Mouse (Mus musculus) forebrain, postnatal 0 days (tissue): Measurements from ENCODE around the gene Hnrnpab. TPM values are rescaled to one million over a fixed set of nuclear protein-coding genes. Genes with fewer than 3 reads are reported as not detected.

ENCODE experiments used
- ATAC-seq: fragments of 200-750 bp; cut with Nextera tagmentation; 2 replicates; pipeline ENCODE4 v1.8.0; 2017; ENCODE audit warnings: mild to moderate bottlenecking, moderate library complexity
- DNase-seq: peaks from one replicate; pipeline ENCODE4 v3.0.0-alpha.2; 2015
- H3K27ac ChIP-seq: fragments of 300-500 bp; sonication (generic); 2 replicates; pipeline ENCODE4 v1.5.1; 2014; ENCODE audit warnings: low read depth, mild to moderate bottlenecking, antibody characterized with exemption, low read length, moderate library complexity, mixed read lengths
- H3K27me3 ChIP-seq: fragments of 300-500 bp; sonication (generic); 2 replicates; pipeline ENCODE4 v1.6.1; 2014; ENCODE audit warnings: mild to moderate bottlenecking, low read length, mixed read lengths; ENCODE audit not compliant: insufficient read depth
- H3K36me3 ChIP-seq: fragments of 300-500 bp; sonication (generic); 2 replicates; pipeline ENCODE4 v1.6.1; 2014; ENCODE audit warnings: mild to moderate bottlenecking, moderate library complexity; ENCODE audit not compliant: insufficient read depth
- H3K4me1 ChIP-seq: fragments of 300-500 bp; sonication (generic); 2 replicates; pipeline ENCODE4 v1.6.1; 2014; ENCODE audit warnings: antibody characterized with exemption; ENCODE audit not compliant: insufficient read depth
- H3K4me2 ChIP-seq: fragments of 300-500 bp; sonication (generic); 2 replicates; pipeline ENCODE4 v1.6.1; 2014; ENCODE audit warnings: low read depth, mild to moderate bottlenecking, moderate library complexity
- H3K4me3 ChIP-seq: fragments of 300-500 bp; sonication (generic); 2 replicates; pipeline ENCODE4 v1.5.1; 2014; ENCODE audit warnings: low read depth, low read length, mixed read lengths
- H3K9ac ChIP-seq: fragments of 300-500 bp; sonication (generic); 2 replicates; pipeline ENCODE4 v1.6.1; 2014; ENCODE audit warnings: mild to moderate bottlenecking
- H3K9me3 ChIP-seq: fragments of 300-500 bp; sonication (generic); 2 replicates; pipeline ENCODE4 v1.6.1; 2016; ENCODE audit warnings: low read length
- CTCF ChIP-seq: sonication (generic); IDR thresholded peaks from 2 replicates; pipeline ENCODE4 v1.5.1; 2016; ENCODE audit warnings: antibody characterized with exemption, control low read depth, low read depth
- whole genome bisulfite sequencing: fragments of 180-500 bp; shearing (Covaris S2); extraction: QIAGEN DNeasy Blood & Tissue Kit; methylation state at CpG from one replicate; pipeline ENCODE4 v1.1.7; 2014; 5-methylcytosine and 5-hydroxymethylcytosine counted together
- polyA plus RNA-seq: library from polyadenylated mRNA; unstranded; fragments of >200 nt; fragmentation: Nextera tagmentation; extraction: Ambion mirVana; gene quantifications from 2 replicates; pipeline ENCODE4 v1.2.1, GENCODE M21; 2015
- total RNA-seq: library from RNA; depleted of rRNA; stranded (reverse); fragments of >200 nt; gene quantifications from 2 replicates; pipeline ENCODE4 v1.2.3, GENCODE M21; 2014

Hnrnpab gene
- total and polyA plus RNA-seq, 2 experiments from 2014 or later = 350 to 364 TPM

- Histone ChIP-seq H3K4me1 (0 out of 2 replicates have a peak, but pooled peaks cover 10% of the 10 kb centered on the region), H3K27ac (peak overlapping the region; percentile 96), H3K9me3 (no peaks in the 10 kb centered on the region), H3K36me3 (peaks cover 26% of the 10 kb centered on the region), H3K27me3 (no peaks in the 10 kb centered on the region), H3K4me2 (peak overlapping the region; percentile 71), H3K4me3 (peak overlapping the region; percentile 96), H3K9ac (peak overlapping the region; percentile 99)
- no peak for TF ChIP-seq CTCF
- ATAC-seq (peak; percentile 37), DNase-seq (no peak)
- WGBS = 8% methylated on average over 15 of the region's 15 CpGs
These were observed 570 bp upstream of the Hnrnpab start for GRCm38 (mm10) chr11:51607096-51607738.

GRCm38 (mm10) chr11:51605602-51606446, 823 bp downstream of the Hnrnpab start:
- H3K9ac ChIP-seq = peak overlapping the region; percentile 99
- no peaks in the 10 kb centered on the region for H3K27me3 ChIP-seq
- H3K4me1 ChIP-seq = 0 out of 2 replicates have a peak, but pooled peaks cover 10% of the 10 kb centered on the region
- H3K4me3 ChIP-seq = peak overlapping the region; percentile 96
- ATAC-seq = peak; percentile 49
- peak overlapping the region; percentile 96 for H3K27ac ChIP-seq
- H3K36me3 ChIP-seq = peaks cover 40% of the 10 kb centered on the region
- TF ChIP-seq CTCF = no peak
- peak; percentile 85 for DNase-seq
- no peaks in the 10 kb centered on the region for H3K9me3 ChIP-seq
- peak overlapping the region; percentile 77 for H3K4me2 ChIP-seq
- 1% methylated on average over 75 of the region's 81 CpGs for WGBS

DNA sequence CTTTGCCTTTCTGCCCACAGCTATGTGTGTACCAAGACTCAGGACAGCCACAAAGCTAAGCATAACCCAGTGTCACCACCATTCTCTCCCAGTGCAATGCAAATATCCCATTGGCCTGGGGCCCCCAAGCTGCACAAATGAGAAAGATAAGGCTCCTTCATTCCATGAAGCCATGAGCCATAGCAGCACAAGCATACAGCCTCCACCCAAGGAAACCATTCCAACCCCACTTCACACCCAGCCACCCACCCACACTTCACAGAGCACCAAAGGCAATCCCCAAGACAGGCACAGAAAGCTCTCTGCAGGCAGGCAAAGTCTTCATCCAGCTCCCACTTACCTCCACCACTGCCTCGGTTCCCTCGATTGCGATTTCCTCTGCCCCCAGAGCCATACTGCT, 4.4 kb downstream of the Hnrnpab start:
- no peaks in the 10 kb centered on the region for H3K27me3 ChIP-seq
- no peaks in the 10 kb centered on the region for H3K9me3 ChIP-seq
- H3K4me1 ChIP-seq = 0 out of 2 replicates have a peak, but pooled peaks cover 10% of the 10 kb centered on the region
- WGBS = 97% methylated on average over 3 of the region's 3 CpGs
- ATAC-seq = no peak
- no peak for TF ChIP-seq CTCF
- H3K4me2 ChIP-seq = no peak overlapping the region
- peaks cover 75% of the 10 kb centered on the region for H3K36me3 ChIP-seq
- no peak overlapping the region for H3K4me3 ChIP-seq
- H3K27ac ChIP-seq = no peak overlapping the region
- no peak for DNase-seq
- H3K9ac ChIP-seq = no peak overlapping the region

DNA sequence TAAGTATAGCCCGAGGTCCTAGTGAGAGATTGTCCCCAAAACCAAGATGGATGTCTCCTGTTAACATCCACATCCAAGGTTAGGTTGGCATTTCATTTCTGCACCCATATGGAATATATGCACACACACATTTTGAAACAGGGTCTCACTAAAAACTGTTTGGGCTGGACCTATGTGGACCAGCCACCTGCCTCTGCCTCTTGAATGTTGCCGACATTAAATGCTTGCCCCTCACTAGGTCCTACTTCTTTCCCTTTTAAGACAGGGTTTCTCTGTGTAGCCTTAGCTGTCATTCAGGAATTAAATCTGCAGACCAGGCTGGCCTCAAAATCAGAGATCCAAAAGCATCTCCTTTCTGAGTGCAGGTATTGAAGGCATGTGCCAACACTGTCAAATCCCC, 9.1 kb downstream of the Hnrnpab start:
- 84% methylated on average over 2 of the region's 2 CpGs for WGBS
- Histone ChIP-seq H3K9ac (no peak overlapping the region), H3K9me3 (no peaks in the 10 kb centered on the region), H3K4me3 (no peak overlapping the region), H3K4me2 (no peak overlapping the region), H3K27ac (no peak overlapping the region), H3K4me1 (no peaks in the 10 kb centered on the region), H3K27me3 (no peaks in the 10 kb centered on the region), H3K36me3 (peaks cover 96% of the 10 kb centered on the region)
- no peak for TF ChIP-seq CTCF
- DNase-seq (no peak), ATAC-seq (no peak)

DNA sequence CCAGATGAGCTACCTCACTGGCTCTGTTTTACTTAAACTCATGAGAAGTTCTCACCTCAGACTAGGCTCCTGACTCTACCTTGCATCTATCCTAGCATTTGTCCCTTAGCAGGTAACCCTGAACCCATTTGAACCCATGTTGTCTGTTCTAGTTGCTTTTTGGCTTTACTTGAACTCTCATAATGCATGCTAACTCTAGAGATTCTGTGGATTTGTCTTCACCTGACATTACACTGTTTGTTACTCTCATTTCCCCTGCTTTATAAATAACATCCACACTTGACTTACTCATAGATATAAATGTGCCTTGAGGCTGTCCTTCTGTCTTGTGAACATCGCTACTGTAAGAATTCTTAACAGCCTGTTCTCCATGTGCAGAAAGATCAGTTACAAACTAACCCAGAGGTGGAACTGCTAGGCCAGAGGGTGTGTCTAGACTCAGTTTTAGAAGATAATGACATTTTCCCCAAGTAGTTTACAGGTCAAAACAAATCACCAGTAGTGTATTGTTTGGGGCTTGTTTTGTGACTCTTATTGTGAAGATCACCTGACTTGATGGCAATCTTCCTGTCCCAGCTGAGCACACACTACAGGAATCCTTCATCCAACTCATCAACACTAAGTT, 11.1 kb downstream of the Hnrnpab start:
- no peak for ATAC-seq
- no peak overlapping the region for H3K27ac ChIP-seq

GRCm38 (mm10) chr11:51594715-51595350, 11.8 kb downstream of the Hnrnpab start:
- Histone ChIP-seq H3K27ac (no peak overlapping the region), H3K36me3 (peaks cover 92% of the 10 kb centered on the region), H3K9me3 (no peaks in the 10 kb centered on the region), H3K9ac (no peak overlapping the region), H3K27me3 (no peaks in the 10 kb centered on the region), H3K4me1 (no peaks in the 10 kb centered on the region), H3K4me2 (no peak overlapping the region), H3K4me3 (no peak overlapping the region)
- ATAC-seq = no peak
- WGBS = 71% methylated on average over 3 of the region's 3 CpGs
- no peak for DNase-seq
- TF ChIP-seq CTCF = no peak

More for the DNA sequence above, 11.1 kb downstream of the Hnrnpab start:
- no peaks in the 10 kb centered on the region for H3K27me3 ChIP-seq
- no peaks in the 10 kb centered on the region for H3K9me3 ChIP-seq
- no peaks in the 10 kb centered on the region for H3K4me1 ChIP-seq
- DNase-seq = no peak
- H3K9ac ChIP-seq = no peak overlapping the region
- H3K36me3 ChIP-seq = peaks cover 93% of the 10 kb centered on the region
- no peak for TF ChIP-seq CTCF
- WGBS = 87% methylated on average over 1 of the region's 1 CpGs
- no peak overlapping the region for H3K4me2 ChIP-seq
- no peak overlapping the region for H3K4me3 ChIP-seq
